Comparison of ENCODE assay signal across 9 mouse cellular contexts in genomic region chr2:128209841-128210329, GRCm38 (mm10).
"Had no signal": no experiment of that assay in that cellular context is flagged by ENCODE, and none has a peak within 500 bp of the region (broad histone marks: within the 10 kb centered on the region; RNA-seq: fewer than 3 reads in every experiment).

No protein-coding gene starts in this region.

- DNase-seq: kidney, adult 18-20 months; lung, postnatal 36 days; thymus, postnatal 4 days had no signal

- H3K27ac ChIP-seq: limb, embryonic 15.5 days; liver, embryonic 12.5 days; midbrain, embryonic 13.5 days; neural tube, embryonic 12.5 days; stomach, postnatal 0 days had no signal

- H3K4me3 ChIP-seq: limb, embryonic 15.5 days; liver, embryonic 12.5 days; lung, embryonic 15.5 days; midbrain, embryonic 13.5 days; neural tube, embryonic 12.5 days had no signal

- ATAC-seq: liver, embryonic 12.5 days; midbrain, embryonic 13.5 days had no signal

- H3K9ac ChIP-seq: limb, embryonic 15.5 days; liver, embryonic 12.5 days; lung, embryonic 15.5 days; midbrain, embryonic 13.5 days; neural tube, embryonic 12.5 days had no signal

- H3K9me3 ChIP-seq: limb, embryonic 15.5 days; liver, embryonic 12.5 days; lung, embryonic 15.5 days; midbrain, embryonic 13.5 days; neural tube, embryonic 12.5 days had no signal

- H3K27me3 ChIP-seq: limb, embryonic 15.5 days; lung, embryonic 15.5 days; midbrain, embryonic 13.5 days; neural tube, embryonic 12.5 days had no signal

- H3K4me2 ChIP-seq: limb, embryonic 15.5 days; liver, embryonic 12.5 days; lung, embryonic 15.5 days; midbrain, embryonic 13.5 days; neural tube, embryonic 12.5 days had no signal

- H3K36me3 ChIP-seq: limb, embryonic 15.5 days; liver, embryonic 12.5 days; lung, embryonic 15.5 days; midbrain, embryonic 13.5 days; neural tube, embryonic 12.5 days had no signal
